Mouse (Mus musculus) hindbrain, embryonic 11.5 days (tissue): ENCODE measurements at regions not wholly inside any gene's neighbourhood (a gene's known extent, or its start where the extent isn't known, plus 50 kb on each side); places are given as distances from the start of the nearest gene placed in this dataset.

Source experiments
- ATAC-seq: fragments of 200-750 bp; cut with Nextera tagmentation; 2 replicates; pipeline ENCODE4 v1.8.0; 2017; ENCODE audit warnings: mild to moderate bottlenecking, moderate TSS enrichment, moderate library complexity; ENCODE audit not compliant: low FRiP score
- DNase-seq: peaks from one replicate; pipeline ENCODE4 v3.0.0-alpha.2; 2015; ENCODE audit warnings: low spot score
- H3K27ac ChIP-seq: fragments of 300-500 bp; sonication (generic); 2 replicates; pipeline ENCODE4 v1.5.1; 2014; ENCODE audit warnings: mild to moderate bottlenecking, low read depth, low read length
- H3K27me3 ChIP-seq: fragments of 300-500 bp; sonication (generic); 2 replicates; pipeline ENCODE4 v1.6.1; 2014; ENCODE audit warnings: mild to moderate bottlenecking, low read length, moderate library complexity, mixed read lengths; ENCODE audit not compliant: control insufficient read depth, insufficient read depth
- H3K36me3 ChIP-seq: fragments of 300-500 bp; sonication (generic); 2 replicates; pipeline ENCODE4 v1.6.1; 2014; ENCODE audit warnings: mild to moderate bottlenecking, low read length, moderate library complexity, mixed read lengths; ENCODE audit not compliant: control insufficient read depth, insufficient read depth
- H3K4me1 ChIP-seq: fragments of 300-500 bp; sonication (generic); replicated peaks from 2 replicates; pipeline ENCODE4 v1.6.1; 2014; ENCODE audit warnings: low read length, mixed read lengths; ENCODE audit not compliant: control insufficient read depth, insufficient read depth
- H3K4me2 ChIP-seq: fragments of 300-500 bp; sonication (generic); replicated peaks from 2 replicates; pipeline ENCODE4 v1.6.1; 2014; ENCODE audit warnings: mild to moderate bottlenecking, low read depth, low read length
- H3K4me3 ChIP-seq: fragments of 300-500 bp; sonication (generic); 2 replicates; pipeline ENCODE4 v1.5.1; 2014; ENCODE audit warnings: low read depth, low read length
- H3K9ac ChIP-seq: fragments of 300-500 bp; sonication (generic); 2 replicates; pipeline ENCODE4 v1.6.1; 2014; ENCODE audit warnings: low read depth, low read length
- H3K9me3 ChIP-seq: fragments of 300-500 bp; sonication (generic); 2 replicates; pipeline ENCODE4 v1.6.1; 2016; ENCODE audit warnings: low read length; ENCODE audit not compliant: control insufficient read depth
- WGBS: fragments of 180-500 bp; shearing (Covaris S2); extraction: QIAGEN DNeasy Blood & Tissue Kit; methylation state at CpG from one replicate; pipeline ENCODE4 v1.1.7; 2014; 5-methylcytosine and 5-hydroxymethylcytosine counted together

- Histone ChIP-seq H3K4me2 (no peak overlapping the region), H3K4me3 (no peak overlapping the region), H3K27ac (no peak overlapping the region), H3K36me3 (no peaks in the 10 kb centered on the region), H3K4me1 (no peaks in the 10 kb centered on the region), H3K9ac (no peak overlapping the region), H3K27me3 (no peaks in the 10 kb centered on the region), H3K9me3 (no peaks in the 10 kb centered on the region)
- DNase-seq (no peak), ATAC-seq (no peak)
- 96% methylated on average over 9 of the region's 9 CpGs for WGBS
Observed at GRCm38 (mm10) chr11:19718165-19718564, 206.0 kb upstream of the Spred2 start.

DNA sequence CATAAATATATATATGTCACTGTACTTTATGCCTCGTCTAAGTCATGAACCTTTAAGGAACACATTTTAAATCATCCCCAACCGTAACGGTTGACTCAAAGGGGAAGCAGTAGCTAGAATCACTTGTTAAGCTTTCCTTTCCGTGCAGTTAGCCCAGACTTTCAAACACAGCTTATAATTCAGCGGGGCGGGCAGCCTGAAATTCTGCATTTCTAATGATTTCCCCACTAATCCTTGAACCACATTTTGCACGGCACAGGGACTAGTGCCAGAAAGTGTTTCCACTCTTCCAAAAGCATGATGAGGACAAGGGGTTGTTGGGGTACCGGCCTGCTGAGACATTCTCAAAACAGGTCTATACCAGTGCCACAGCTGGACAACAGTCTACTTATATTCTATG lies 195.1 kb upstream of the Spred2 start:
- no peak for ATAC-seq
- Histone ChIP-seq H3K4me2 (no peak overlapping the region), H3K9ac (no peak overlapping the region), H3K27me3 (no peaks in the 10 kb centered on the region), H3K4me3 (no peak overlapping the region), H3K27ac (no peak overlapping the region), H3K9me3 (no peaks in the 10 kb centered on the region), H3K4me1 (no peaks in the 10 kb centered on the region), H3K36me3 (no peaks in the 10 kb centered on the region)
- no peak for DNase-seq
- 93% methylated on average over 8 of the region's 8 CpGs for WGBS

- WGBS, result 92% methylated on average over 5 of the region's 5 CpGs
- no peak overlapping the region for H3K27ac ChIP-seq
- H3K27me3 ChIP-seq, result no peaks in the 10 kb centered on the region
- no peak for ATAC-seq
- no peaks in the 10 kb centered on the region for H3K36me3 ChIP-seq
- H3K4me3 ChIP-seq, result no peak overlapping the region
- no peak overlapping the region for H3K4me2 ChIP-seq
- no peak for DNase-seq
- no peaks in the 10 kb centered on the region for H3K4me1 ChIP-seq
- H3K9me3 ChIP-seq, result no peaks in the 10 kb centered on the region
- H3K9ac ChIP-seq, result no peak overlapping the region
Observed at GRCm38 (mm10) chr11:19730747-19731146, 193.4 kb upstream of the Spred2 start.

GRCm38 (mm10) chr11:19736076-19736475 lies 188.1 kb upstream of the Spred2 start:
- H3K9me3 ChIP-seq, result no peaks in the 10 kb centered on the region
- no peak overlapping the region for H3K9ac ChIP-seq
- H3K4me1 ChIP-seq, result no peaks in the 10 kb centered on the region
- no peaks in the 10 kb centered on the region for H3K27me3 ChIP-seq
- no peak for DNase-seq
- H3K4me3 ChIP-seq, result no peak overlapping the region
- no peak for ATAC-seq
- 92% methylated on average over 7 of the region's 7 CpGs for WGBS
- no peak overlapping the region for H3K4me2 ChIP-seq
- H3K36me3 ChIP-seq, result no peaks in the 10 kb centered on the region
- no peak overlapping the region for H3K27ac ChIP-seq

- H3K4me1 ChIP-seq, result no peaks in the 10 kb centered on the region
- ATAC-seq (no peak), DNase-seq (no peak)
- H3K36me3 ChIP-seq, result no peaks in the 10 kb centered on the region
- H3K4me3 ChIP-seq, result no peak overlapping the region
- 70% methylated on average over 7 of the region's 7 CpGs for WGBS
- no peak overlapping the region for H3K27ac ChIP-seq
- H3K27me3 ChIP-seq, result no peaks in the 10 kb centered on the region
- no peak overlapping the region for H3K4me2 ChIP-seq
- H3K9ac ChIP-seq, result no peak overlapping the region
- H3K9me3 ChIP-seq, result no peaks in the 10 kb centered on the region
Observed at GRCm38 (mm10) chr11:19736926-19737325, 187.2 kb upstream of the Spred2 start.

DNA sequence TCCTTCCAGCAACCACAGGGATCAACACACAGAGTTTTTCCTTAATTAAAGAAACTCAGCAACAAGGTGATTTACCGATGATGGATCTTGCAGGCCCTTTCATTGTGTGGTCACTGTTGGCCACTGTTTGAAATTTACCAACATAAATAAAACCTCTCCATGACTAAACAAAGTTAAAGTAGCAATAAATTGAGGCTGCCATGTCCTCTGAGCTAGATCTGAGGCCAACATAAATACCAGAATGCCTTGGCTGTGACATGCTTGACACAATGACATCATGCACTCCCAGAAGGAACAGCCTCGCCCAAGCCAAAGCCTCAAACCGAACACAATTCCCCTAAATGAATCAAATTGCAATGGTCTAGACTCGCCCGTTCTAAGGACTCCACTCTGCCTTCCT lies 186.8 kb upstream of the Spred2 start:
- ATAC-seq (no peak), DNase-seq (no peak)
- Histone ChIP-seq H3K4me3 (no peak overlapping the region), H3K4me2 (no peak overlapping the region), H3K4me1 (no peaks in the 10 kb centered on the region), H3K9ac (no peak overlapping the region), H3K9me3 (no peaks in the 10 kb centered on the region), H3K27ac (no peak overlapping the region), H3K36me3 (no peaks in the 10 kb centered on the region), H3K27me3 (no peaks in the 10 kb centered on the region)
- 70% methylated on average over 5 of the region's 5 CpGs for WGBS

- ATAC-seq (no peak), DNase-seq (no peak)
- H3K4me3 ChIP-seq, result no peak overlapping the region
- H3K27me3 ChIP-seq, result no peaks in the 10 kb centered on the region
- H3K9ac ChIP-seq, result no peak overlapping the region
- H3K4me1 ChIP-seq, result no peaks in the 10 kb centered on the region
- H3K27ac ChIP-seq, result no peak overlapping the region
- WGBS, result 71% methylated on average over 5 of the region's 5 CpGs
- H3K4me2 ChIP-seq, result no peak overlapping the region
- no peaks in the 10 kb centered on the region for H3K36me3 ChIP-seq
- no peaks in the 10 kb centered on the region for H3K9me3 ChIP-seq
Observed at GRCm38 (mm10) chr11:19737807-19738206, 186.4 kb upstream of the Spred2 start.

DNA sequence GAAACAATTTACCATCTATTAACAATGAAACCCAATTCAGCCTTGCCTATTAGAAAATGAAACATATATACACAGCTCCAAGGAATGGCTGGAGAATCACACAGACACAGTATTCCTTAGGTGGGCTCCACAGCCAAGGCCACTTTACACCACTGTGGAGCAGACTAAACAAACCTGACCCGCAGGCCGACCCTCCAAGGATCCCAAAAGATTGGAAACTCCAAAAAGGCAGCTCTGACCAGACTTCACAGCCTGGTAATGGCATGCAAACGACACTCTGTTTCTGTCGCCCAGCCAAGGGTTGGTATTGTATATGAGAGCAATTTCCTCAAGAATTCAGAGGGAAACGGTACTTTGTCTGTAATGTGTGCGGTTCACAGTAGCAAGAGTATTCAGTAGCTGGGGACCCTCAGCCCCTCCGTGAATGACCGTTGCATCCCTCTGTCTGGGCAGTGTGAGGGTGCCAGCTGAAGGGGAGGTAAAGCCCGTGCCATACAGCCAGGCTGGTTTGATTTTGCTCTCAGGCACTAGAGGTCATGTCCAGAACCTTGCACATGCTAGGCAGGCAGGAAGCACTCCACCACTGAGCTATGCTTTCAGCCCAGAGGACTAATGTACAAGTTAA lies 184.5 kb upstream of the Spred2 start:
- Histone ChIP-seq H3K27me3 (no peaks in the 10 kb centered on the region), H3K9me3 (no peaks in the 10 kb centered on the region), H3K4me3 (no peak overlapping the region), H3K27ac (no peak overlapping the region), H3K9ac (no peak overlapping the region), H3K36me3 (no peaks in the 10 kb centered on the region), H3K4me2 (no peak overlapping the region), H3K4me1 (no peaks in the 10 kb centered on the region)
- no peak for ATAC-seq
- WGBS, result 69% methylated on average over 9 of the region's 9 CpGs
- DNase-seq, result no peak

DNA sequence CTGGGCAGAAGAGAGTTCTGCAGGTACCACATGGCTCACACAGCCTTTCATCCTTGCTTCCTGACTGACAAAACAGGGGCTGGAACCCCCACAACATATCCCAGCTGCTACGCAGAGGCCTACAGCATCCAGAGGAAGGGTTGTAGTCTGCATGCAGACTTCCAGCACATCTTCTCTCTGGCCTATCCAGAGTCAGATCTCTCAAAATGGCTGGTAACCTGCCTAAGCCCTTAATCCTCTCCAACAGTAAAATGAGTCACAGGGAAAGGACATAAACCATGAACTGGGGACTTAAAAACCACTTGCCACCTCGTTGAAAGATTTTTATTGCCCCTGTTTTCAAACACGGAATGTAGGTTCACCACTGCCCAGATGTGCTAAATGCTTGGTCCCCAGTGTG lies 183.6 kb upstream of the Spred2 start:
- no peak overlapping the region for H3K27ac ChIP-seq
- ATAC-seq (no peak), DNase-seq (no peak)
- H3K9me3 ChIP-seq, result no peaks in the 10 kb centered on the region
- 94% methylated on average over 3 of the region's 3 CpGs for WGBS
- H3K36me3 ChIP-seq, result no peaks in the 10 kb centered on the region
- no peak overlapping the region for H3K4me3 ChIP-seq
- no peak overlapping the region for H3K9ac ChIP-seq
- no peaks in the 10 kb centered on the region for H3K4me1 ChIP-seq
- no peaks in the 10 kb centered on the region for H3K27me3 ChIP-seq
- no peak overlapping the region for H3K4me2 ChIP-seq
